Mouse (Mus musculus) hindbrain, embryonic 13.5 days (tissue): ENCODE measurements around the gene 9430097D07Rik. TPM values are rescaled to one million over a fixed set of nuclear protein-coding genes. Genes with fewer than 3 reads are reported as not detected.

Experiments
- ATAC-seq: fragments of 200-750 bp; cut with Nextera tagmentation; 2 replicates; pipeline ENCODE4 v1.8.0; 2017; ENCODE audit warnings: moderate TSS enrichment; ENCODE audit not compliant: low FRiP score
- H3K27ac ChIP-seq: fragments of 300-500 bp; sonication (generic); 2 replicates; pipeline ENCODE4 v1.5.1; 2015; ENCODE audit warnings: inconsistent platforms, mild to moderate bottlenecking, moderate library complexity
- H3K27me3 ChIP-seq: fragments of 300-500 bp; sonication (generic); 2 replicates; pipeline ENCODE4 v1.6.1; 2015; ENCODE audit warnings: mild to moderate bottlenecking, inconsistent platforms
- H3K36me3 ChIP-seq: fragments of 300-500 bp; sonication (generic); 2 replicates; pipeline ENCODE4 v1.6.1; 2015; ENCODE audit warnings: mild to moderate bottlenecking, inconsistent platforms
- H3K4me1 ChIP-seq: fragments of 300-500 bp; sonication (generic); replicated peaks from 2 replicates; pipeline ENCODE4 v1.6.1; 2015; ENCODE audit warnings: inconsistent platforms
- H3K4me2 ChIP-seq: fragments of 300-500 bp; sonication (generic); 2 replicates; pipeline ENCODE4 v1.6.1; 2015; ENCODE audit warnings: inconsistent platforms, mild to moderate bottlenecking, moderate library complexity
- H3K4me3 ChIP-seq: fragments of 300-500 bp; sonication (generic); 2 replicates; pipeline ENCODE4 v1.5.1; 2015; ENCODE audit warnings: mild to moderate bottlenecking, inconsistent platforms
- H3K9ac ChIP-seq: fragments of 300-500 bp; sonication (generic); 2 replicates; pipeline ENCODE4 v1.6.1; 2015; ENCODE audit warnings: mild to moderate bottlenecking, inconsistent platforms
- H3K9me3 ChIP-seq: fragments of 300-500 bp; sonication (generic); 2 replicates; pipeline ENCODE4 v1.6.1; 2016; ENCODE audit warnings: inconsistent platforms
- WGBS: fragments of 180-500 bp; shearing (Covaris S2); methylation state at CpG from one replicate; pipeline ENCODE4 v1.1.7; 2015; 5-methylcytosine and 5-hydroxymethylcytosine counted together
- polyA plus RNA-seq: library from polyadenylated mRNA; unstranded; fragments of >200 nt; fragmentation: Nextera tagmentation; extraction: Ambion mirVana; gene quantifications from 2 replicates; pipeline ENCODE4 v1.2.1, GENCODE M21; 2015

9430097D07Rik gene
- polyA plus RNA-seq, 1 experiment from 2014 or later = 0.56 TPM

- 91% methylated on average over 9 of the region's 9 CpGs for WGBS
- Histone ChIP-seq H3K4me1 (peaks cover 18% of the 10 kb centered on the region; the same call in 1 of the 2 replicates), H3K36me3 (peaks cover 6% of the 10 kb centered on the region; the same call in 1 of the 2 replicates), H3K9ac (no peak overlapping the region), H3K4me3 (no peak overlapping the region), H3K27me3 (no peaks in the 10 kb centered on the region), H3K4me2 (no peak overlapping the region), H3K9me3 (no peaks in the 10 kb centered on the region), H3K27ac (no peak overlapping the region)
- no peak for ATAC-seq
Observed at GRCm38 (mm10) chr2:32549171-32549570, 26.3 kb downstream of the 9430097D07Rik start.

- WGBS = 91% methylated on average over 7 of the region's 7 CpGs
- Histone ChIP-seq H3K4me3 (no peak overlapping the region), H3K9ac (no peak overlapping the region), H3K27ac (no peak overlapping the region), H3K36me3 (peaks cover 6% of the 10 kb centered on the region; the same call in 1 of the 2 replicates), H3K27me3 (no peaks in the 10 kb centered on the region), H3K9me3 (no peaks in the 10 kb centered on the region), H3K4me2 (no peak overlapping the region), H3K4me1 (peaks cover 20% of the 10 kb centered on the region)
- ATAC-seq = no peak
Observed at GRCm38 (mm10) chr2:32547964-32548739, 27.3 kb downstream of the 9430097D07Rik start.

- Histone ChIP-seq H3K9ac (no peak overlapping the region), H3K4me2 (no peak overlapping the region), H3K9me3 (no peaks in the 10 kb centered on the region), H3K4me1 (peaks cover 28% of the 10 kb centered on the region), H3K27me3 (no peaks in the 10 kb centered on the region), H3K4me3 (no peak overlapping the region), H3K27ac (0 out of 2 replicates have a peak overlapping the region, but pooled peaks have one; percentile 14), H3K36me3 (peaks cover 6% of the 10 kb centered on the region; the same call in 1 of the 2 replicates)
- no peak for ATAC-seq
- WGBS = 86% methylated on average over 5 of the region's 5 CpGs
Observed at GRCm38 (mm10) chr2:32547380-32547779, 28.1 kb downstream of the 9430097D07Rik start.

GRCm38 (mm10) chr2:32546951-32547350, 28.5 kb downstream of the 9430097D07Rik start:
- H3K4me1 ChIP-seq = peaks cover 32% of the 10 kb centered on the region
- peaks cover 6% of the 10 kb centered on the region; the same call in 1 of the 2 replicates for H3K36me3 ChIP-seq
- H3K9me3 ChIP-seq = no peaks in the 10 kb centered on the region
- 77% methylated on average over 1 of the region's 1 CpGs for WGBS
- no peaks in the 10 kb centered on the region for H3K27me3 ChIP-seq
- H3K9ac ChIP-seq = no peak overlapping the region
- H3K27ac ChIP-seq = 0 out of 2 replicates have a peak overlapping the region, but pooled peaks have one; percentile 14
- no peak for ATAC-seq
- H3K4me2 ChIP-seq = no peak overlapping the region
- H3K4me3 ChIP-seq = no peak overlapping the region

- WGBS = 83% methylated on average over 3 of the region's 3 CpGs
- H3K9ac ChIP-seq = no peak overlapping the region
- H3K36me3 ChIP-seq = no peaks in the 10 kb centered on the region
- peaks cover 56% of the 10 kb centered on the region for H3K4me1 ChIP-seq
- no peaks in the 10 kb centered on the region for H3K9me3 ChIP-seq
- no peaks in the 10 kb centered on the region for H3K27me3 ChIP-seq
- no peak overlapping the region for H3K4me2 ChIP-seq
- H3K27ac ChIP-seq = no peak overlapping the region
- H3K4me3 ChIP-seq = no peak overlapping the region
- no peak for ATAC-seq
Observed at GRCm38 (mm10) chr2:32543031-32543449, 32.4 kb downstream of the 9430097D07Rik start.

GRCm38 (mm10) chr2:32541986-32542573, 33.4 kb downstream of the 9430097D07Rik start:
- Histone ChIP-seq H3K27ac (no peak overlapping the region), H3K27me3 (no peaks in the 10 kb centered on the region), H3K4me2 (no peak overlapping the region), H3K9ac (no peak overlapping the region), H3K36me3 (no peaks in the 10 kb centered on the region), H3K4me1 (peaks cover 62% of the 10 kb centered on the region), H3K9me3 (no peaks in the 10 kb centered on the region), H3K4me3 (no peak overlapping the region)
- WGBS = 95% methylated on average over 4 of the region's 4 CpGs
- no peak for ATAC-seq

GRCm38 (mm10) chr2:32541333-32541908, 34.1 kb downstream of the 9430097D07Rik start:
- H3K27me3 ChIP-seq = no peaks in the 10 kb centered on the region
- no peak overlapping the region for H3K4me2 ChIP-seq
- no peak for ATAC-seq
- H3K9ac ChIP-seq = no peak overlapping the region
- no peaks in the 10 kb centered on the region for H3K36me3 ChIP-seq
- WGBS = 96% methylated on average over 2 of the region's 2 CpGs
- H3K4me1 ChIP-seq = peaks cover 68% of the 10 kb centered on the region
- H3K27ac ChIP-seq = no peak overlapping the region
- H3K9me3 ChIP-seq = no peaks in the 10 kb centered on the region
- H3K4me3 ChIP-seq = no peak overlapping the region

GRCm38 (mm10) chr2:32539452-32539981, 36.0 kb downstream of the 9430097D07Rik start:
- Histone ChIP-seq H3K4me3 (no peak overlapping the region), H3K27ac (no peak overlapping the region), H3K4me1 (peaks cover 77% of the 10 kb centered on the region), H3K4me2 (peak overlapping the region; percentile 81; the same call in 1 of the 2 replicates), H3K9ac (0 out of 2 replicates have a peak overlapping the region, but pooled peaks have one; percentile 96), H3K36me3 (no peaks in the 10 kb centered on the region), H3K9me3 (no peaks in the 10 kb centered on the region), H3K27me3 (no peaks in the 10 kb centered on the region)
- 81% methylated on average over 14 of the region's 14 CpGs for WGBS
- ATAC-seq = no peak

GRCm38 (mm10) chr2:32538461-32538860, 37.0 kb downstream of the 9430097D07Rik start:
- H3K4me3 ChIP-seq = peak overlapping the region; percentile 94

GRCm38 (mm10) chr2:32537941-32538340, 37.5 kb downstream of the 9430097D07Rik start:
- peaks cover 84% of the 10 kb centered on the region for H3K4me1 ChIP-seq
- ATAC-seq = no peak

More at GRCm38 (mm10) chr2:32538461-32538860, 37.0 kb downstream of the 9430097D07Rik start:
- Histone ChIP-seq H3K27me3 (no peaks in the 10 kb centered on the region), H3K9me3 (no peaks in the 10 kb centered on the region), H3K27ac (no peak overlapping the region), H3K36me3 (no peaks in the 10 kb centered on the region), H3K4me2 (peak overlapping the region; percentile 81), H3K4me1 (peaks cover 87% of the 10 kb centered on the region), H3K9ac (peak overlapping the region; percentile 96; the same call in 1 of the 2 replicates)
- ATAC-seq = no peak
- WGBS = 69% methylated on average over 4 of the region's 4 CpGs

GRCm38 (mm10) chr2:32537360-32537905, 38.1 kb downstream of the 9430097D07Rik start:
- Histone ChIP-seq H3K27ac (peak overlapping the region; percentile 97), H3K9ac (peak overlapping the region; percentile 96), H3K4me1 (peaks cover 79% of the 10 kb centered on the region), H3K9me3 (no peaks in the 10 kb centered on the region), H3K27me3 (no peaks in the 10 kb centered on the region), H3K4me2 (peak overlapping the region; percentile 81), H3K4me3 (peak overlapping the region; percentile 94), H3K36me3 (no peaks in the 10 kb centered on the region)
- no peak for ATAC-seq
- 13% methylated on average over 9 of the region's 9 CpGs for WGBS

More at GRCm38 (mm10) chr2:32537941-32538340, 37.5 kb downstream of the 9430097D07Rik start:
- Histone ChIP-seq H3K4me2 (peak overlapping the region; percentile 81), H3K9me3 (no peaks in the 10 kb centered on the region), H3K27me3 (no peaks in the 10 kb centered on the region), H3K27ac (no peak overlapping the region), H3K9ac (peak overlapping the region; percentile 96), H3K4me3 (peak overlapping the region; percentile 94), H3K36me3 (no peaks in the 10 kb centered on the region)
- WGBS = 76% methylated on average over 5 of the region's 5 CpGs
